Mouse (Mus musculus) MEL (cell line): Measurements from ENCODE around the gene Nptx1.

Experiments
- CHD1 ChIP-seq: IDR thresholded peaks from 2 replicates; pipeline ENCODE4 v1.6.1; 2012; ENCODE audit warnings: low read depth, mild to moderate bottlenecking, inconsistent platforms, low read length, improper control_type of control experiment
- CTCF ChIP-seq, 3 experiments: IDR thresholded peaks in 2 of 3; conservative IDR thresholded peaks in 1 of 3; 2 replicates each; pipeline ENCODE4 v1.5.1; 2011 to 2012; ENCODE audit warnings: low read length in 3 of 3, low read depth in 2 of 3, mild to moderate bottlenecking in 2 of 3, improper control_type of control experiment in 1 of 3, inconsistent platforms in 1 of 3, mixed read lengths in 1 of 3, moderate library complexity in 1 of 3; ENCODE audit not compliant: control insufficient read depth in 1 of 3, insufficient read depth in 1 of 3, poor library complexity in 1 of 3, severe bottlenecking in 1 of 3
- ETS1 ChIP-seq: IDR thresholded peaks from 2 replicates; pipeline ENCODE4 v1.6.1; 2012; ENCODE audit warnings: low read depth, mild to moderate bottlenecking, inconsistent platforms, low read length, improper control_type of control experiment, moderate library complexity
- HCFC1 ChIP-seq: IDR thresholded peaks from 2 replicates; pipeline ENCODE4 v1.6.1; 2012; ENCODE audit warnings: low read depth, mild to moderate bottlenecking, inconsistent platforms, low read length, improper control_type of control experiment, moderate library complexity
- JUND ChIP-seq: IDR thresholded peaks from 2 replicates; pipeline ENCODE4 v1.6.1; 2011; ENCODE audit warnings: low read depth, mild to moderate bottlenecking, improper control_type of control experiment, low read length
- MAFK ChIP-seq: IDR thresholded peaks from 2 replicates; pipeline ENCODE4 v1.6.1; 2011; ENCODE audit warnings: low read depth, mild to moderate bottlenecking, low read length, improper control_type of control experiment, borderline replicate concordance
- MAX ChIP-seq: IDR thresholded peaks from 2 replicates; pipeline ENCODE4 v1.6.1; 2011; ENCODE audit warnings: low read length, improper control_type of control experiment
- POLR2A ChIP-seq, 2 experiments: IDR thresholded peaks; 2 replicates each; pipeline ENCODE4 v1.6.1; 2011 to 2012; ENCODE audit warnings: low read length in 2 of 2, mild to moderate bottlenecking in 2 of 2, control low read depth in 1 of 2, improper control_type of control experiment in 1 of 2, low read depth in 1 of 2, moderate library complexity in 1 of 2; ENCODE audit not compliant: control insufficient read depth in 1 of 2, insufficient read depth in 1 of 2, poor library complexity in 1 of 2
- POLR2AphosphoS5 ChIP-seq: IDR thresholded peaks from 2 replicates; pipeline ENCODE4 v1.6.1; 2012; ENCODE audit warnings: low read depth, borderline replicate concordance, mild to moderate bottlenecking, inconsistent platforms, low read length, moderate library complexity, mixed read lengths
- RCOR1 ChIP-seq: IDR thresholded peaks from 2 replicates; pipeline ENCODE4 v1.6.1; 2012; ENCODE audit warnings: low read depth, mild to moderate bottlenecking, inconsistent platforms, low read length, improper control_type of control experiment
- SIN3A ChIP-seq: IDR thresholded peaks from 2 replicates; pipeline ENCODE4 v1.6.1; 2012; ENCODE audit warnings: low read length, improper control_type of control experiment, inconsistent platforms
- ZNF384 ChIP-seq: IDR thresholded peaks from 2 replicates; pipeline ENCODE4 v1.6.1; 2012; ENCODE audit warnings: low read depth, mild to moderate bottlenecking, inconsistent platforms, low read length, improper control_type of control experiment

DNA sequence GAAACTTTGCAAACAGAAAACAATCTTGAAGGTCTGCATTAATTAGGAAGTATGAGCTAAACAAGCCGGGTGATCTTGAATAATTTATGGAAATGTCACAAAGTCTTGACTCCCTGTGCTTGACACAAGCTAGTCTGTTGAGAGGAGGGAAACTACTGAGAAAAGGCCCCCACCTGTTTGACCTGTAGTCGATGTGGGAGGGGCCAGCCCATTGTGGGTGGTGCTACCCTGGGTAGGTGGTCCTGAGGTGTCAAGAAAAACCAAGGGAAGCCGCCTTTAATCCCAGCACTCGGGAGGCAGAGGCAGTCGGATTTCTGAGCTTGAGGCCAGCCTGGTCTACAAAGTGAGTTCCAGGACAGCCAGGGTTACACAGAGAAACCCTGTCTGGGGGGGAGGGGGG, 18.6 kb upstream of the Nptx1 start:
- no peak for TF ChIP-seq SIN3A
- no peak for TF ChIP-seq POLR2A (IDR thresholded peaks at IDR 0.05; ENCODE audit: control insufficient read depth in 1 of 2, insufficient read depth in 1 of 2, low read depth in 1 of 2, low read length in 2 of 2, poor library complexity in 1 of 2)
- no peak for TF ChIP-seq MAFK
- no peak for TF ChIP-seq CTCF (IDR thresholded peaks at IDR 0.05 in 2 of 3, conservative IDR thresholded peaks at IDR 0.05 in 1 of 3; ENCODE audit: control insufficient read depth in 1 of 3, insufficient read depth in 1 of 3, low read depth in 2 of 3, low read length in 3 of 3, poor library complexity in 1 of 3, severe bottlenecking in 1 of 3)
- TF ChIP-seq ZNF384 = no peak
- no peak for TF ChIP-seq CHD1
- no peak for TF ChIP-seq RCOR1
- TF ChIP-seq HCFC1 = no peak
- TF ChIP-seq POLR2AphosphoS5 = no peak
- TF ChIP-seq JUND = no peak
- no peak for TF ChIP-seq MAX
- no peak for TF ChIP-seq ETS1
